Mouse (Mus musculus): Measurements from ENCODE around the gene Ubn2. TPM values are rescaled to one million over a fixed set of nuclear protein-coding genes. Genes with fewer than 3 reads are reported as not detected.
"Not testable (repeated sequence)": the region's sequence is repeated elsewhere in the genome, so short reads cannot be mapped to it uniquely, and the experiment has no call there.

Gene Ubn2
- 10.1 and 12.7 TPM in 2 replicates for polyA plus RNA-seq (2015; fragmentation: Nextera tagmentation; extraction: Ambion mirVana)

GRCm38 (mm10) chr6:38433261-38434033 is at the start of gene Ubn2:
TSS of gene Ubn2 (plus strand) at chr6:38433950.
- ATAC-seq (ENCODE audit: borderline replicate concordance, extremely low read depth, low FRiP score, low TSS enrichment) = peak; percentile 96
- Histone ChIP-seq H3K27me3 (no peaks in the 10 kb centered on the region), H3K36me3 (no peaks in the 10 kb centered on the region), H3K4me1 (0 out of 2 replicates have a peak, but pooled peaks cover 11% of the 10 kb centered on the region), H3K9ac (peak within 1 kb of the TSS; percentile 90), H3K4me3 (peak within 1 kb of the TSS; percentile 66), H3K9me3 (no peaks in the 10 kb centered on the region), H3K4me2 (peak within 1 kb of the TSS; percentile 83), H3K27ac (peak within 1 kb of the TSS; percentile 97)
- under 1% methylated on average over 64 of the region's 64 CpGs for WGBS

DNA sequence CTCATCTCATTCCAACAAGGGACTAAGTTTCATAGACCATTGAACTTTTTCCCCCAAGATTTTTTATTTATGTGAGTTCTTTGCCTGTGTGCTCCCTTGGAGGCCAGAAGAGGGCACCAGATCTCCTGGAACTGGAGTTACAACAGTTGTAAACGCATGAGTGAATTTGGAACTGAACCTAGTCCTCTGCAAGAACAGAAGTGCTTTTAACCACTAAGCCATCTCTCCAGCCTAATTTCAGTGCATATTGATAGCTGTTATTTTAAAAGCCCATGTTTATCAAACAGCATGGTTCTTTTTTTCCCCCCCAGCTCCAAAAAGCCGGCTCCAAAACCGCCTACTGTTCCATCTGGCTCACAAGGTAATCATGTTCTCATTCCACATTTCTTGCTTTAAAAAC is 44.1 kb upstream of the Ubn2 start:
- H3K9ac ChIP-seq = no peak overlapping the region
- H3K36me3 ChIP-seq = peaks cover 7% of the 10 kb centered on the region; the same call in 1 of the 2 replicates
- 75% methylated on average over 3 of the region's 3 CpGs for WGBS
- H3K4me1 ChIP-seq = no peaks in the 10 kb centered on the region
- H3K9me3 ChIP-seq = no peaks in the 10 kb centered on the region
- H3K4me2 ChIP-seq = no peak overlapping the region
- H3K27me3 ChIP-seq = no peaks in the 10 kb centered on the region
- ATAC-seq (ENCODE audit: borderline replicate concordance, extremely low read depth, low FRiP score, low TSS enrichment) = no peak
- no peak overlapping the region for H3K4me3 ChIP-seq
- H3K27ac ChIP-seq = no peak overlapping the region

- not testable (repeated sequence) for H3K27me3 ChIP-seq; H3K4me1 ChIP-seq; H3K36me3 ChIP-seq; H3K9ac ChIP-seq; ATAC-seq (ENCODE audit: borderline replicate concordance, extremely low read depth, low FRiP score, low TSS enrichment); H3K27ac ChIP-seq; H3K9me3 ChIP-seq
- H3K4me3 ChIP-seq = peak overlapping the region; percentile 66
- 68% methylated on average over 5 of the region's 5 CpGs for WGBS
- peak overlapping the region; percentile 83 for H3K4me2 ChIP-seq
Observed at GRCm38 (mm10) chr6:38432457-38432856, 1.3 kb upstream of the Ubn2 start.

- Histone ChIP-seq H3K4me3 (peak overlapping the region; percentile 66), H3K4me2 (peak overlapping the region; percentile 83), H3K27me3 (no peaks in the 10 kb centered on the region), H3K36me3 (no peaks in the 10 kb centered on the region), H3K27ac (peak overlapping the region; percentile 97), H3K9me3 (no peaks in the 10 kb centered on the region), H3K9ac (peak overlapping the region; percentile 90), H3K4me1 (0 out of 2 replicates have a peak, but pooled peaks cover 11% of the 10 kb centered on the region)
- ATAC-seq (ENCODE audit: borderline replicate concordance, extremely low read depth, low FRiP score, low TSS enrichment) = peak; percentile 81
- under 1% methylated on average over 110 of the region's 118 CpGs for WGBS
Observed at GRCm38 (mm10) chr6:38434055-38435023, 589 bp downstream of the Ubn2 start.

GRCm38 (mm10) chr6:38443842-38444241 is 10.1 kb downstream of the Ubn2 start:
- Histone ChIP-seq H3K9me3 (no peaks in the 10 kb centered on the region), H3K27me3 (no peaks in the 10 kb centered on the region), H3K27ac (no peak overlapping the region), H3K9ac (no peak overlapping the region), H3K4me3 (no peak overlapping the region), H3K4me1 (no peaks in the 10 kb centered on the region), H3K4me2 (no peak overlapping the region), H3K36me3 (peaks cover 24% of the 10 kb centered on the region; the same call in 1 of the 2 replicates)
- 38% methylated on average over 3 of the region's 3 CpGs for WGBS
- no peak for ATAC-seq (ENCODE audit: borderline replicate concordance, extremely low read depth, low FRiP score, low TSS enrichment)

- no peaks in the 10 kb centered on the region for H3K4me1 ChIP-seq
- H3K9me3 ChIP-seq = no peaks in the 10 kb centered on the region
- H3K36me3 ChIP-seq = peaks cover 34% of the 10 kb centered on the region; the same call in 1 of the 2 replicates
- WGBS = 69% methylated on average over 2 of the region's 2 CpGs
- H3K27me3 ChIP-seq = no peaks in the 10 kb centered on the region
- ATAC-seq (ENCODE audit: borderline replicate concordance, extremely low read depth, low FRiP score, low TSS enrichment) = no peak
- no peak overlapping the region for H3K27ac ChIP-seq
- no peak overlapping the region for H3K4me2 ChIP-seq
- H3K9ac ChIP-seq = no peak overlapping the region
- H3K4me3 ChIP-seq = no peak overlapping the region
Observed at GRCm38 (mm10) chr6:38448295-38448694, 14.5 kb downstream of the Ubn2 start.

- Histone ChIP-seq H3K9me3 (no peaks in the 10 kb centered on the region), H3K27me3 (no peaks in the 10 kb centered on the region), H3K4me2 (no peak overlapping the region), H3K4me1 (no peaks in the 10 kb centered on the region), H3K4me3 (no peak overlapping the region), H3K27ac (no peak overlapping the region), H3K36me3 (peaks cover 32% of the 10 kb centered on the region), H3K9ac (no peak overlapping the region)
- 92% methylated on average over 4 of the region's 4 CpGs for WGBS
- ATAC-seq (ENCODE audit: borderline replicate concordance, extremely low read depth, low FRiP score, low TSS enrichment) = no peak
Observed at GRCm38 (mm10) chr6:38453049-38453448, 19.3 kb downstream of the Ubn2 start.

GRCm38 (mm10) chr6:38456425-38456824 is 22.7 kb downstream of the Ubn2 start:
- not testable (repeated sequence) for H3K9ac ChIP-seq; H3K27me3 ChIP-seq; H3K9me3 ChIP-seq; H3K27ac ChIP-seq; H3K4me3 ChIP-seq; H3K4me2 ChIP-seq; H3K4me1 ChIP-seq; ATAC-seq (ENCODE audit: borderline replicate concordance, extremely low read depth, low FRiP score, low TSS enrichment)
- peaks cover 26% of the 10 kb centered on the region for H3K36me3 ChIP-seq

GRCm38 (mm10) chr6:38458075-38458474 is 24.3 kb downstream of the Ubn2 start:
- peaks cover 18% of the 10 kb centered on the region for H3K36me3 ChIP-seq
- no peak overlapping the region for H3K4me2 ChIP-seq
- no peaks in the 10 kb centered on the region for H3K9me3 ChIP-seq
- ATAC-seq (ENCODE audit: borderline replicate concordance, extremely low read depth, low FRiP score, low TSS enrichment) = no peak
- WGBS = 96% methylated on average over 3 of the region's 3 CpGs
- no peaks in the 10 kb centered on the region for H3K4me1 ChIP-seq
- no peak overlapping the region for H3K27ac ChIP-seq
- H3K4me3 ChIP-seq = no peak overlapping the region
- H3K27me3 ChIP-seq = no peaks in the 10 kb centered on the region
- no peak overlapping the region for H3K9ac ChIP-seq

DNA sequence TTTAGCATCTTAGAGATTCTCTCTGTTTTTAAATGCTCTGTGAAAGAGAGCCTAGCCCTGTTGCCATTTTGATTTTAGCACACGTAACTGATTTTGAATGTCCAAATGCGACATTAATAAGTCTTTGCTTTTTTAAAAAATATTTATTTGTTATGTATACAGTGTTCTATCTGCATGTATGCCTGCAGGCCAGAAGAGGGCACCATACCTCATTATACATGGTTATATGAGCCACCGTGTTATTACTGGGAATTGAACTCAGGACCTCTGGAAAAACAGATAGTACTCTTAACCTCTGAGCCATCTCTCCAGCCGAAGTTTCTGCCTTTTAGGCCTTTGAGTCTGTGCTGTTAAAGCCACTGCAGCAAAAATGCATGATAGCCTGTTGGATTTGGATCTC is 35.8 kb downstream of the Ubn2 start:
- Histone ChIP-seq H3K4me1 (no peaks in the 10 kb centered on the region), H3K9ac (no peak overlapping the region), H3K4me3 (no peak overlapping the region), H3K4me2 (no peak overlapping the region), H3K27ac (no peak overlapping the region), H3K27me3 (no peaks in the 10 kb centered on the region), H3K36me3 (peaks cover 27% of the 10 kb centered on the region), H3K9me3 (no peaks in the 10 kb centered on the region)
- 87% methylated on average over 4 of the region's 4 CpGs for WGBS
- no peak for ATAC-seq (ENCODE audit: borderline replicate concordance, extremely low read depth, low FRiP score, low TSS enrichment)

- no peak overlapping the region for H3K4me2 ChIP-seq
- no peaks in the 10 kb centered on the region for H3K9me3 ChIP-seq
- no peak overlapping the region for H3K9ac ChIP-seq
- no peak overlapping the region for H3K4me3 ChIP-seq
- H3K27me3 ChIP-seq = no peaks in the 10 kb centered on the region
- ATAC-seq (ENCODE audit: borderline replicate concordance, extremely low read depth, low FRiP score, low TSS enrichment) = no peak
- WGBS = 58% methylated on average over 5 of the region's 5 CpGs
- no peak overlapping the region for H3K27ac ChIP-seq
- H3K4me1 ChIP-seq = no peaks in the 10 kb centered on the region
- peaks cover 54% of the 10 kb centered on the region for H3K36me3 ChIP-seq
Observed at GRCm38 (mm10) chr6:38481694-38482371, 48.1 kb downstream of the Ubn2 start.

Measured in lung, embryonic 15.5 days (tissue).